Mouse (Mus musculus): Measurements from ENCODE around the gene Muc3a.

Muc3a gene

DNA sequence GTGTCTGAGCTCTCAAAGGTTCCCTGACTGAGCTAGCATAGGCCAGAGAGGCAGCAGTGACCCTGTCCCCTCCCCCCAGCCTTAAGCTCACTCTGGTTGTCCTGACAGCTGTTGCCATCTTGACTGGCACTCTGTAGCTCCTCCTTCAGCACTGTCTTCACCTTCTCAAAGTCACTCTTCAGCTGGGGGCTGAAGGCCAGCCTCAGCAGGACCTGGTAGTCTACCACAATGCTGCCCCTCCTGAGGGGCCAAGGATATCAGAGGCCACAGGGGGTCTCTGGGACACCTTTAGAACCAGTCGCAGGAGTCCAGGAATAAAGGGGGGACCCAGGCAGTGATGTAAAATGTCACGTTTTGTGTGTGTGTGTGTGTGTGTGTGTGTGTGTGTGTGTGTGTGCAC is at the start of gene Muc3a:
Gene Muc3a (minus strand): TSS at position 101 of the 400 bp plus-strand sequence.
- no peak for DNase-seq (ENCODE audit: low read depth, low spot score)

DNA sequence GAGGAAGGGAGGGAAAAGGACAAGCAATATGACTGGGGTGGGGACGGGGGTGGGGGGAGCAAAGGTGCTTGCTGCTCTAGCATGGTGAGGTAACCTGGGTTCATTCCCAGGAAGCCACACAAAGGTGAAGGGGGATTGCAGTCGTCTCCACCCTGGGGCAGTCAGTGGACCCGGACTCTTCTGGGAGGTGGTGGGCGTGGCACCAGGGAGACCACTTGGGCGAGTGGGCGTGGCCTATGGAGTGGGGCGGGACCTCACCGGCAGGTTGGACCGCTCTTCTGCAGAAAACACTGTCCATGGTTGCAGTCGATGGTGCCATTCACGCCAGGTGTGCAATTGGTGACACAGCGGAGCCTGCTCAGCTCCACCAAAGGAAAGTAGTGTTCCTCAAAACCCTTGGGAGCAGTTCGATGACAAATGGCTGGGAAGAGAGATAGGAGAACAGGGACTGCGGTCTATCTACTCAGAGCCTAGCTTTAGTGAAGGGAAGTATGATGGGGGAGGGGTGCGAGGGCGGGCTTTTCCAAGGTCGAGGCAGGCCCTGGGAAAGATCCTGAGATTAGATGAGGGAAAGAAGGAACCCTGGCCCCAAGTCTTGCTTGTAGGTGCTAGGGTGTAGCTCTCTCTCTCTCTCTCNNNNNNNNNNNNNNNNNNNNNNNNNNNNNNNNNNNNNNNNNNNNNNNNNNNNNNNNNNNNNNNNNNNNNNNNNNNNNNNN is 917 bp downstream of the Muc3a start:
- DNase-seq (ENCODE audit: low read depth, low spot score) = no peak

DNA sequence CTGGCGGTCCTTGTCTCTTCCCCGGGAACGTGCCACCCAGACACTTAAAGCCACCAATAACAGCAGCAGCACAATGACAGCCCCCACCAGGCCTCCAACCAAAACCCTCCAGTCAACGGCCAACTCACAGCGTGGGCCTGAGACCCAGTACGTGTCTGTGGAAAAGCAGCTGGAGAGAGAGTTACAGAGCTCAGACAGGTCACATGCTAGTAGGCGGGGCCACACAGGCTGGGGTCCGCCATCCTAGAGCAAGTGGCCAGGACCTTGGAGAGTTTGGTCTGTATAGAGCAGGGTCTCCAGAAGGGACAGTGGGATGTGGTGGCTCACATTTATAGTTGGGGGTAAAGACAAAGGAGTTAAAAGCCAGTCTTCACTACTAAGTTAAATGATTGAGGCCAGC is 1.5 kb downstream of the Muc3a start:
- DNase-seq (ENCODE audit: low read depth, low spot score) = no peak

DNA sequence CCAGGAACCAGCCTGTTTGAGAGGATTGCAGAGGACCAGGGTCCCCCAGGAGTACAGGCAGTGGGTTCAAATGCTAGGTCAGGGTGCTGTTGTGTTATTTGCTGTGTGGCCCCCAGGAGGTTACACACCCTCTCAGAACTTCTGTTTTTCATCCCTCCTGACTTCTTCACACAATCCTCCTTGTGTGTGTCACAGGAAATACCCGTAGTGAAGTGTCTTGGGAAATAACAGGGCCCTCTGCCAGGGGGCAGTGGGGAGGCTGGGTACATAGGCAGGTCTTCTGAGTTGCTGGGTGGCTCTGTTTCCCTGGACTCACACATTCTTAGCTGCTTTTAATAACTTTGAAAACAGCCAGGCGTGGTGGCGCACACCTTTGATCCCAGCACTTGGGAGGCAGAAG is 6.9 kb downstream of the Muc3a start:
- no peak for DNase-seq (ENCODE audit: low read depth, low spot score)

DNA sequence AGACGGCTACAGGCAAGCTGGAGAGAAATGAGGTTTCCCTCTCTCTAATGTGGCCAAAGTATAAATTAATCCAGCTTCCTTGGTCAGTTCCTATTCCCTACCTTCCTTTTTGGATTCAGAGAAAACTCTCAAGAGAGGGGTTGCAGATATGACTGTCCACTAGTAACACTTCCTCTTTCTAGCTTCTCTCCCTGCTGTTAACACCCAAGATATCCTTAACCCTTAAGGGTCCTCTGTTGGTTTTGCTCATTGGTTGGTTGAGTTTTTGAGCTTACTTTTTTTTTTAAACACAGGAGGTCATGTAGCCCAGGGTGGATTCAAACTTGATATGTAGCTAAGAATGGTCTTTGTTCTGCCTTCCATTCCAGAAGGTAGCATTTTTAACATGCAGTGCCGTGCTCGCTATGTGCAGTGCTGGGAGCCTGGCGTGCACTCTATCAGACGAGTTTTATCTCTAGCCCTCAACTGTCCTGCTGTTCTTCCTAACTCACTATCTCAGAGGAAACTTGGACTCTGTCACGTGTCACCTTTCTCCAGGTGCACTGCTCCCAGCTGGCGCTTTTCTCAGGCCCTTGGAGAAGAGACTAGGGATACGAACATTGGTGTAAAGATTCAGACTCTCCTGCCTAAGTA is 17.6 kb downstream of the Muc3a start:
- DNase-seq (ENCODE audit: low read depth, low spot score) = no peak

DNA sequence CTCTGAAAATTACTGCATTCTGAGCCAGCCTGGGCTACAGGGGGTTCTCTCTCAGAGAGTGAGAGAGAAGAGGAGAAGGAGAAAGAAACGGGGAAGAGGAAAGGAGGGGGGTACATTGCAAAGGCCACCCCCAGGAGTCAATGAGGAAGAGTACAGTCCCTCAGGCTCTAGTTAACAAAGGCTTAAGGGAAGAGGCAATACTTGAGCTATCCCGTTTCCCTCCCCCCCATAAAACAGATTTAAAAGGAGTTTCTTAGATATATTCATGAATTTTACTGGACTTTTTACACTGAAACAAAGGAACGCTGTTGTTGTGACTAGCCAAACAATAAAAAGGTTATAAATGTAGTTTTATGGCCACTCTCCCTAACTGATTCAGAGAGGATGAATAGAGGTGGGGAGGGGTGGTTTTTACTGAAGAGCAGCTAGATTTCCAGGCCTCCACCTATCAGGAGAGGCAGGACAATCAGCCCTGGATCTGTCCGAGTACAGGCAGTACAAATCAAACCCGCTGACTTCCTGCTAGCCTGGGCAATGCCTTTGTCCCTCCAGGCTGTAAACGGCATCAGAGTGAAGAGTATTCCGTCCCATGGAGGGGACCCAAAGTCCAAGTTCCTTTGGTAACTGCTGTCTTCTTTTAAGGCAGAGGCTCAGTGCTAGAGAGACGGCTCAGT is 18.8 kb downstream of the Muc3a start:
- DNase-seq (ENCODE audit: low read depth, low spot score) = no peak

DNA sequence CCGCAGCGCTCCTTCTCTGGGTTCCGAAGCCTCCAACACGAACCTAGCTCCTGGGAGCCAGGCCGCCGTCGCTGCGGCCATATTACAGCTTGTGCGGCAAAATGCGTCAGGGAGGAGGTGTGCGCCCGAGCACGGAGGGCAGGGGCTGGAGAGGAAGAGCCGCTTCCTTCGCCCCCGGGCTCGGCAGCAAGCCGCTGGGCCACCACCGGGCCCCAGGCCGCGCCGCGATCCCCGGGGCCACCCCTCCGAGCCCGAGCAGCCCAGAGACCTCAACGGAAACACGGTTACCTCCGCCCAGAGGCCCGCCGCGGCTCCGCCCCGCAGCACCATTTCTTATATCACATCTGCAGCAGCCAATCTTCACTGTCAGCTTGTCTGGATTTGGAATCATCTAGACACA is 22.9 kb downstream of the Muc3a start:
- DNase-seq (ENCODE audit: low read depth, low spot score) = no peak

DNA sequence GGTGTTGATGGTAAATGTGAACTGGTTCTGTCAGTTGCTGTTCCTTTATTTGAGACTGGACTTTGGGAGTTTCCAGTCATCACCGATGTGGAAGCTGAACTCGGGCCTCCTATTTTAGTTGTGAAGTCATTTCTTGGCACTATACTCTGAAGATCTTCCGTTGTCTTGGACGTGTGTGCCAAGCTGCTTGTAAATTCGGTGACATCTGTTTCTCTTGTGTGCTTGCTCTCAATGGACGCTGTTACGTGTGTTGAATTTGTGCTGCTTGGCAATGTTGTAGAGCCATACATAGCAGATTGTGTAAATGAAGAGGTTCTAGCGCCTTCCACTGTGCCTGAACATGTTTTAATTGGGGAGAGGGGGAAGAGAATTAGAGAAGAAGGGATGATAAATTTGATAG is 26.8 kb downstream of the Muc3a start:
- DNase-seq (ENCODE audit: low read depth, low spot score) = no peak

DNA sequence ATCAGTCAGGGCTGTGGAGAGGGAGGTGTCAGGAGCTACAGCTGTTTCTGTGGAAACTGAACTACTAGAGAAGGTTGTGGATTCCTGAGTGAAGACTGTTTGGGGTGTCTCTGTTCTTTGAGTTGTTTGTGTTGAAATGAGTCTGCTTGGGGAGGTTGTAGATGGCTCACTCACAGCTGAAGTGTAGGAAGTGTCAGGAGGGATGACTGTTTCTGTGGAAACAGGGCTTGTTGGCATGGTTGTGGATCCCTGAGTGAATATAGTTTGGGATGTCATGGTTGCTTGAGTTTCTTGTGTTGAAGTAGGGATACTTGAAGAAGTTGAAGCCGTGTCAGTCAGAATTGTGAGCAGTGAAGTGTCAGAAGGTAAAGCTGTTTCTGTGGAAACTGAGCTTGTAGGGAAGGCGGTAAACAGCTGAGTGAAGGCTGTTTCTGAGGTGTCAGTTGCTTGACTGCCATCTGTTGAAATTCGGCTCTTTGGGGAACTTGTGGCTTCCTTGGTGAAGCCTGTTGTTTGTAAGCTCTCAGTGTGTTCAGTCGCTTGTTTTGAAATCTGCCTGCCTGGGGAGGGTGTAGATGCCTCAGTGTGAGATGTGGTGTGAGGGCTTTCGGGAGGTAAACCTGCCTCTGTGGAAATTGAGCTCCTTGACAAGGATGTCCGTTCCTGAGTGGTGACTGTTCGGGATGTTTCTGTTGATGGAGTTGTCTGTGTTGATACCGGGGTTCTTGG is 32.4 kb downstream of the Muc3a start:
- no peak for DNase-seq (ENCODE audit: low read depth, low spot score)

DNA sequence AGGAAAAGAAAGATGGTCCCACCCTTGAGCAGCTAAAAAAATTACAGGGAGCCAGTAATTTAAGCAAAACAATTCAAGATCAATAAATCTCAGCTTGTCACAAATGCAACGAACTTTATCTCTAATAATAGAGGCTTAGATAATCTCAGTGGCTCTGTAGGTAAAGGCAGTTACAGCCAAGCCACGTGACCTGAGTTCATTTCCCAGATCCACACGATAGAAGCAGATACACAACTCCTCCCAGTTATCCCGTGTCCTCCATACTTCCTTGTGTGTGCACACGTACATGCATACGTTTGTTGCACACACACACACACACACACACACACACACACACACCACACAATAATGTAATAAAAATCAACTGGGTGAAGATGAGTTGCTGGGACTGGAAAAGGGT is 38.2 kb downstream of the Muc3a start:
- DNase-seq (ENCODE audit: low read depth, low spot score) = no peak

DNA sequence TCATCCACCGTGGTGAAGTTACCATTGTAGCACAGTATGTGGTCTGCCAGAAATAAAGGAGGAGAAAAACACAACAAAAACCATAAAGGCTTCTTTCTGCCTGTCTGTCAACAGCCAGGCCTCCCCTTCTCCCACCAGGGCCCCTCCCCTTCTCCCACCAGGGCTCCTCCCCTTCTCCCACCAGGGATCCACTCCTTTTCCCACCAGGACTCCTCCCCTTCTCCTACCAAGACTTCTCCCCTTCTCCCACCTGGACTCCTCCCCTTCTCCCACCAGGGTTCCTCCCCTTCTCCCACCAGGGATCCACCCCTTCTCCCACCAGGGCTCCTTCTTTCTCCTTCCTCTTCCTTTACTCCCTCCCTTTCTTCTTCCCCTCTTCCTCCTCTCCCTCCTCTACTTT is 39.6 kb downstream of the Muc3a start:
- DNase-seq (ENCODE audit: low read depth, low spot score) = no peak

DNA sequence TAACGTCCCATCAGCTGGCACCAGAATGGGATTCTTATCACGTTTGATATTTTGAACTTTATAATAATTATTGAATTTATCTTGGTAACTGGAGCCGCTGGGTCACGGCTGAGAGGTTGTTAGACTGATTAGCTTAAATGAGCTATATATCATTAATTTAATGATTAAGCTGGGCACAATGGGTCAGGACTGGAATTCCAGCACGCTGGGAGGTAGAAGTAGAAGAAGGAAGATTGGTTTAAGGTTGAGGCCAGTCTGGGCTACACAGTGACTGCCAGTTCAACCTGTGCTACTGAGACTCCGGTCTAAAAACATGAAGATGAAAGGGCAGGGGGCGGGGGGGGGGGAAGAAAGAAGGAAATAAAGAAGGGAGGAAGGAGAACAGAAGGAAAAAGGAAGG is 40.7 kb downstream of the Muc3a start:
- no peak for DNase-seq (ENCODE audit: low read depth, low spot score)

DNA sequence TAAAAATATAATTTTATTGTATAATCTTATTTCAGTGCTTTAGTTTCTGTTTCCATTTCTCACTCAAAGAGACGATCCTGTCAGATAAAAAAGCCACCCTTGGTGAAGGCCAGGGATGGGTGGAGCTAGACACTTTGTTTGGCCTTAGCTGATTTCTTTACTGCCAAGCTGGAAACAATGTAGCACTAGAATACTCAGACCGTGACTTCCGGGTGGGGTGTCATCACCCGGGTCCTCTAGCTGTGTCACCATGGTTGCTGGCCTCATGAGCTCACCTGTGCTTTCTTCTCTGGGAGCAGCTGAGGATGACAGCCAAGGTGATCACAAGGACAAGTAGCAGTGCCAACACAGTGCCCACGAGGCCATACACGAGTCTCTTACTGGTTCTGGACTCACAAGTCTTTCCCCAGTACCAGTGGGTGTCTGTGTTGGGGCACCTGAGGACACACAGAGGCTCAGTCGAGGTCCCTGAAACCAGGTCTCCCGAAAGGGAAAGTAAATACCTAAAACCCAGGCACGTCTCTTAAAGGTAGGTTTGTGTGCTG is 41.3 kb downstream of the Muc3a start:
- DNase-seq (ENCODE audit: low read depth, low spot score) = no peak

DNA sequence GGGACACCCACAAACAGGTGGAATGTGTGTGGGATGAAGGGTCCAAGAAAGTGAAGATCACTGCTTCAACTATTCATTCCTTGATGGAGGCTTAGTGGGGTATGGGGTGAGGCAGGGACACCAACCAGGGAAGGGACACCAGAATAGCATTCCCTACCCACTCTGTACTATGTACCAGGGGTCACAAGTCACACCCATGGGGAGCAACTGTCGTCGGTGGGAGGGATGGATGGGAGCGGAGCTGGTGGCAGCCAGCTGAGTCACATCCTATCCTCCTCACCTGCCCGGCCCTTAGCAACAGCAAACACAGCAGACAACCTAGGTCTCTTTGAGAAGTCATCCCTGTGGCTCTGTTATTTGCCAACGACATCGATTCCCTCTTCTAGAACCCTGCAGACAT is 44.6 kb downstream of the Muc3a start:
- DNase-seq (ENCODE audit: low read depth, low spot score) = no peak

DNA sequence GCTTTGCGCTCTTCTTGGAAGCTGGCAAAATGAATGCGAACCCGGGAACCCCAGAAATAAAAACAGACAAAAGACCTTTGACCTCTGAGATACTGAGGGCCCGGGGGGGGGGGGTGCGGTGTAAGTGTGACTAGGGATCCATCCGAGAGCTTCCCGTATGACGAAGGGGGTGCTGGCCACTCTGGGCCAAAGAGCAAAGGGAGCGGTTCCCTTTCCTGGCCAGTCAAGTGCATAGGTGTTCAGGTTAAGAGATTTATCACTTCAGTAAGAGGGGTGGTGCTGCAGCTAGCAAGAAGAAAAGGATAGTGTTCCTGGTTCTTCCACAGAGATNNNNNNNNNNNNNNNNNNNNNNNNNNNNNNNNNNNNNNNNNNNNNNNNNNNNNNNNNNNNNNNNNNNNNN is 46.2 kb downstream of the Muc3a start:
- DNase-seq (ENCODE audit: low read depth, low spot score) = no peak

DNA sequence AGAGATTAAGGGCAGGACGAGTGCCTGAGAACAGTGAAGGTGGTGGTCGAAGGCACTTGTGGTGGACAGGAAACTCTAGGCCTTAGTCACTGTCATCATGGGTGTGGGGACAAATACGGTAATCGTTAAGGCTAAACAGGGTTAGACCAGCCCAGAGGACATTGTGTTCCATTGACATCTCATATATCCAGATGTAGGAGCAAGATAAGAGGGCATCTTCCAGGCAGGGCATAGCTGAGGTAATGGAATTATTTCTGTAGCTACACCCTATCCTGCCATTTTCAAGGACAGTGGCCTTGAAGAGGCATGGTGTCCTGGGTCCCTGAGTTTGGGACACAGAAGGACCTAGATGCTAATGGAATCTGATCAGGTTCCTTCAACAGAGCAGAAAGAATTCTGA is 50.3 kb downstream of the Muc3a start:
- no peak for DNase-seq (ENCODE audit: low read depth, low spot score)

DNA sequence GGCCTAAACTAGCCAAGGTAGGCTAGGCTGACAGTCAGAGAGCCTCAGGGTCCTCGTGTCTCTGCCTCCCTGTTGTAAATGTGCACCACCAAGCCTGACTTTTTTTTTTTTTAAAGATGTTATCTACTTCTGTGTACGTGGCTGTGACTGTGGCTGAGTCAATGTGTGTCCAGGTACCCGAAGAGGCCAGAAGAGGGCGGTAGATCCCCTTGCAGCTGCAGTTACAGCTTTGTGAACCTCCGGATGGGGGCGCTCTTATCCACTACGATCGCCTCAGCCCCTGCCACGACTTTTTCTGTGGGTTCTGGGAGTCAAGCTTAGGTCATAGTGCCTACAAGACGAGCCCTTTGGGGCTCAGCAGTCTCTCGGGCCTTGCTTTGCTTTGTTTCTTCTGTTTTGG is 52.7 kb downstream of the Muc3a start:
- DNase-seq (ENCODE audit: low read depth, low spot score) = no peak

Data from forelimb bud, embryonic 11.5 days (tissue).